Mouse (Mus musculus) neutrophil, adult 83 days (primary cell): Measurements from ENCODE around the gene Adad2. TPM values are rescaled to one million over a fixed set of nuclear protein-coding genes. Genes with fewer than 3 reads are reported as not detected.

Experiments
- total RNA-seq, 2 experiments: library from RNA; stranded (reverse); gene quantifications; one replicate each; pipeline ENCODE4 v1.2.4; 2023

Adad2 gene
- not detected for total RNA-seq

DNA sequence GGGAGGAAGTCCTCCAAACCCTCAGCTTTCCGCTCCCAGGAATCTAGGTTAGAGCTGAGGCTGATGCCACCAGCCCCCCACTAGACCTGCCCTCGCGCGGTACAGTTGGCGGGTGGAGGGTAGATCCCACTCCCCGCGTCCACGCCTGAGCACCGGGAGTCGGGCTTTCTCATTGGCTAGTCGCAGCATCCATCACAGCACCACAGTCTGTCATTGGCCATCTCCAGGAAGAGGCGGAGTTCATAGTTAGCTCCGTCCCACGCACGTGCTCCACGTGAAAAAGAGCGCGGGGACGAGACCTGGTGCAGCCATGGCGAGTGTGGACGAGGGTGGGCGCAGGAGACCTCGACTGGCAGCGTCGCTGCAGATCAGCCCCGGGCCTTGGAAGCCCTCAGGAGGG, at the start of gene Adad2:
Gene Adad2 (plus strand): TSS at position 277 of the 400 bp plus-strand sequence.

GRCm38 (mm10) chr8:119574437-119575365, 37.8 kb upstream of the Adad2 start, which contains the start of the genes Hsdl1 and Dnaaf1:
TSS of gene Hsdl1 (minus strand) at chr8:119575183.
TSS of gene Dnaaf1 (plus strand) at chr8:119575235.

GRCm38 (mm10) chr8:119604996-119605395, 7.6 kb upstream of the Adad2 start, which contains the start of gene Taf1c:
TSS of gene Taf1c (minus strand) at chr8:119605222.

DNA sequence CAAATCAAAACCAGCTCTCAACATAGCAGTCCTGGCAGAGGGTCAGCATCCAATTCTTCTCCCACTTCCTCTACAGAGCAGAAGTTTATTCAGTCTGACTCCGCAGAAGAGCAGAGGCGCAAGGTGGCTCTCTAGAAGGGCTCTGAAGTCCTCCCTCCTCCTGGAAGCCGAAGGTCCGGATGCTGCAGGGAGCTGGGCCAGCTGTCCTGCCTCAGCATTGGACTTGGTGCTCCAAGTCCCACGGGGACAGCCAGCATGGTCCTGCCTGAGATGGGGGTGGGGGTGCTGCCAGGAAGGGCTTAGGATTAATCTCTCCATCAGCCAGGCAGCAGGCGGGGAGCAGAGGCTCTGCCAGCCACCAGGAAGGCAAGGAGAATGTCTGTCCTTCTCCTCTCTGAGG, 22.8 kb downstream of the Adad2 start, which contains the start of gene Kcng4:
Gene Kcng4 (minus strand): TSS at position 303 of the 400 bp plus-strand sequence.

Other genes starting within 250 kb of the Adad2 start
- 1 to 10 TPM; 7.8 to 7.9 TPM for gene Mlycd, start 217.9 kb upstream of the Adad2 start, total RNA-seq
- 100 to 1,000 TPM; 149 to 177 TPM for gene Osgin1, start 178.6 kb upstream of the Adad2 start, total RNA-seq
- gene Necab2, start 166.0 kb upstream of the Adad2 start, total RNA-seq: 1 to 10 TPM in 1 of 2 experiments, under 1 TPM in 1; 0.99 to 1.5 TPM
- not detected for gene Slc38a8, start 111.0 kb upstream of the Adad2 start, total RNA-seq
- gene Mbtps1, start 54.0 kb upstream of the Adad2 start, total RNA-seq: 10 to 100 TPM; 44.8 to 46.8 TPM
- gene Hsdl1, start 37.6 kb upstream of the Adad2 start, total RNA-seq: 10 to 100 TPM; 32.4 to 32.8 TPM
- gene Dnaaf1, start 37.5 kb upstream of the Adad2 start, total RNA-seq: under 1 TPM; 0.35 to 0.46 TPM
- gene Taf1c, start 7.5 kb upstream of the Adad2 start, total RNA-seq: 1 to 10 TPM; 9.0 TPM
- not detected for gene Kcng4, start 22.9 kb downstream of the Adad2 start, total RNA-seq
- not detected for gene Wfdc1, start 53.6 kb downstream of the Adad2 start, total RNA-seq
- gene Atp2c2, start 87.3 kb downstream of the Adad2 start, total RNA-seq: under 1 TPM; 0.11 to 0.44 TPM
- 1 to 10 TPM; 3.5 to 3.9 TPM for gene Tldc1, start 165.7 kb downstream of the Adad2 start, total RNA-seq
- 100 to 1,000 TPM; 902 to 904 TPM for gene Cotl1, start 227.8 kb downstream of the Adad2 start, total RNA-seq
- 10 to 100 TPM; 16.3 to 16.5 TPM for gene Klhl36, start 249.5 kb downstream of the Adad2 start, total RNA-seq